Mouse (Mus musculus) embryonic facial prominence, embryonic 10.5 days (tissue): Measurements from ENCODE around the gene Atf6. TPM values are rescaled to one million over a fixed set of nuclear protein-coding genes. Genes with fewer than 3 reads are reported as not detected.

ENCODE experiments used
- DNase-seq: peaks from one replicate; pipeline ENCODE4 v3.0.0-alpha.2; 2017; ENCODE audit warnings: low spot score
- H3K27ac ChIP-seq: fragments of 300-500 bp; sonication (generic); replicated peaks from 2 replicates; pipeline ENCODE4 v1.5.1; 2016; ENCODE audit warnings: mild to moderate bottlenecking
- H3K27me3 ChIP-seq: fragments of 300-500 bp; sonication (generic); replicated peaks from 2 replicates; pipeline ENCODE4 v1.6.1; 2016; ENCODE audit warnings: low read depth, mild to moderate bottlenecking; ENCODE audit not compliant: poor library complexity, severe bottlenecking
- H3K36me3 ChIP-seq: fragments of 300-500 bp; sonication (generic); replicated peaks from 2 replicates; pipeline ENCODE4 v1.6.1; 2016; ENCODE audit warnings: mild to moderate bottlenecking, moderate library complexity
- H3K4me1 ChIP-seq: fragments of 300-500 bp; sonication (generic); 2 replicates; pipeline ENCODE4 v1.6.1; 2016
- H3K4me3 ChIP-seq: fragments of 300-500 bp; sonication (generic); 2 replicates; pipeline ENCODE4 v1.5.1; 2016; ENCODE audit warnings: mild to moderate bottlenecking, moderate library complexity
- H3K9me3 ChIP-seq: fragments of 300-500 bp; sonication (generic); 2 replicates; pipeline ENCODE4 v1.6.1; 2016; ENCODE audit warnings: mild to moderate bottlenecking
- WGBS: fragments of 180-500 bp; shearing (Covaris S2); methylation state at CpG from one replicate; pipeline ENCODE4 v1.1.7; 2016; 5-methylcytosine and 5-hydroxymethylcytosine counted together
- polyA plus RNA-seq: library from polyadenylated mRNA; unstranded; fragments of >200 nt; fragmentation: Nextera tagmentation; extraction: Ambion mirVana; gene quantifications from 2 replicates; pipeline ENCODE4 v1.2.1, GENCODE M21; 2016

The Atf6 gene
- polyA plus RNA-seq, result 7.0 and 8.0 TPM in 2 replicates

DNA sequence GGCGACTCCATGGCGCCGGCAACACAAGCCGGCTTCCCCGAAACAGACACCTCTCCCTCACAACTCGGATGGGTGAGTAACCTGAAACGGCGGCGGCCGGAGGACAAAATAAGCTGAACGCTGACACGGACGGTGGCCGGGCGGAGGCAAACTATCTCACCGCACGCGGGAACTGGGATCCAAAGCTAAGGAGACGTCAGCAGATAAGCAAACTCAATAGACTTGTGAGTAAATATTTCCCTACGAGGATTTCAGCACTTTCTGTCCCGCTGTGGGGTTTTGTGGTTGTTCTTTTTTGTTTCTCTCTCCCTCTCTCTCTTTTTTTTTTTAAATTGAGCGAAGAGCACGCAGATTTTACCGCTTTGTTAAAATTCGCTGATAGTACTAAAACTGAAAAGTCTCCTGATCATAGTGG is at the start of gene Atf6:
Gene Atf6 (minus strand): TSS at position 81 of the 415 bp plus-strand sequence.
- Histone ChIP-seq H3K27ac (peak within 1 kb of the TSS; percentile 83), H3K4me1 (peaks cover 9% of the 10 kb centered on the region), H3K4me3 (peak within 1 kb of the TSS; percentile 81), H3K9me3 (no peaks in the 10 kb centered on the region), H3K36me3 (peaks cover 16% of the 10 kb centered on the region), H3K27me3 (no peaks in the 10 kb centered on the region)
- WGBS, result 0% methylated on average over 25 of the region's 25 CpGs
- DNase-seq, result peak; percentile 95

DNA sequence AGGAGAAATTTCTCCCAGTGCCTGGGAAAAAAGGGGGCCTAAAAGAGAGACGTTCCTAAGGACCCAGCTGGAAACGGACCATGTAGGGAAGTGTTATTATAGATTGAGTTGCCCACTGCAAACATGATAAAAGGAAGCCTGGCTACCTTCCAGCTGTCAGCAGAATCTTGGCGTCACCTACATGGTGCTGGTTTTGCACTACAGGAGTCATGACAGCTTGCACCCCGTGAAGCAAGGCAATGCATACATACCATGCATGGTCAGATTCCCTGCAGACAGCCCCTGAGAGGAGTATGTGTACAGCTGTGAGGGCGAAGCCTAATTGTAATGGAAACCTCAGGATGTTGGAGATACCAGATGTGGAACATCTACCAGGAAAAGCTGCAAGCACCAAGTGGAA is 48.1 kb upstream of the Atf6 start:
- Histone ChIP-seq H3K4me1 (no peaks in the 10 kb centered on the region), H3K36me3 (no peaks in the 10 kb centered on the region), H3K9me3 (no peaks in the 10 kb centered on the region), H3K27me3 (peaks cover 10% of the 10 kb centered on the region; the same call in 1 of the 2 replicates), H3K4me3 (no peak overlapping the region), H3K27ac (no peak overlapping the region)
- 84% methylated on average over 5 of the region's 5 CpGs for WGBS
- no peak for DNase-seq

DNA sequence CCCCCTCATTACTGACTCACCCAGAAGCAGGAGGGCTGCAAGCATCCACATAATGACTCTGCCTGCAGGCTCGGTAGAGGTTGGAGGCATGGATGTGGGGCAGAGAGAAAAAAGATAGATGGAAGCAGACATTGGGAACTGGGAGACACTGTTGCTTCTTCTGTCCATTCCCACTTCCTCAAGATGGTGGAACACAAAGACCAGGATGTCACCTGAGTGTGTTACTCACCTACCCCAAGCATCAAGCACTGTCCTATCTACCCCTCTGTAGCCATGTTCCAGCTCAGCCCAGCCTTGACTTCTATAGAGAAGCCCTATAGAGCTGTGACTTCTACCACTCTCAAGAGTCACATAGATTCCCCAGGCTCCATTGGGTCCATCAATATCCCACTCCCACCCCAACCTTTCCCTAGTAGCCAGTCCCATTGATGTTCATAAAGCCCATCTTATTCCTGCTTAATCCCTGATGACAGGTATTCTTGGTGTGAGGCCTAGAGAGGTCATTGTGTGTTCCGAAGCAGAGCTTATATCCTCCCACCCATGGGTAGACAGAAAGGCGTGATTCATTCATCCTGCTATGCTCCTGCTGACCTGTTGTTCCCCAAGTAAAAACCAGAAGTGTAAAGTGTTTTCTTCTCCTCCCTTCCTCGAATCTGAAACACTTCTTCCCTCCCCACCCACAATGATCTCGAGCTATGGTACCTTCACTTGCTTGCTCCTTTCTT is 45.5 kb upstream of the Atf6 start, which contains the start of gene Fcrlb:
Gene Fcrlb (minus strand): TSS at position 51 of the 725 bp plus-strand sequence.
- WGBS, result 73% methylated on average over 5 of the region's 5 CpGs

GRCm38 (mm10) chr1:170911907-170912660 is 44.5 kb upstream of the Atf6 start:
- 83% methylated on average over 11 of the region's 11 CpGs for WGBS
- peaks cover 16% of the 10 kb centered on the region for H3K4me1 ChIP-seq
- H3K36me3 ChIP-seq, result no peaks in the 10 kb centered on the region
- DNase-seq, result no peak
- H3K4me3 ChIP-seq, result no peak overlapping the region
- H3K9me3 ChIP-seq, result no peaks in the 10 kb centered on the region
- no peak overlapping the region for H3K27ac ChIP-seq
- H3K27me3 ChIP-seq, result peaks cover 46% of the 10 kb centered on the region

More for the DNA sequence above, 45.5 kb upstream of the Atf6 start, which contains the start of gene Fcrlb:
- Histone ChIP-seq H3K9me3 (no peaks in the 10 kb centered on the region), H3K27ac (no peak within 1 kb of the TSS), H3K4me1 (peaks cover 7% of the 10 kb centered on the region), H3K27me3 (peaks cover 36% of the 10 kb centered on the region), H3K4me3 (no peak within 1 kb of the TSS), H3K36me3 (no peaks in the 10 kb centered on the region)
- DNase-seq, result no peak

DNA sequence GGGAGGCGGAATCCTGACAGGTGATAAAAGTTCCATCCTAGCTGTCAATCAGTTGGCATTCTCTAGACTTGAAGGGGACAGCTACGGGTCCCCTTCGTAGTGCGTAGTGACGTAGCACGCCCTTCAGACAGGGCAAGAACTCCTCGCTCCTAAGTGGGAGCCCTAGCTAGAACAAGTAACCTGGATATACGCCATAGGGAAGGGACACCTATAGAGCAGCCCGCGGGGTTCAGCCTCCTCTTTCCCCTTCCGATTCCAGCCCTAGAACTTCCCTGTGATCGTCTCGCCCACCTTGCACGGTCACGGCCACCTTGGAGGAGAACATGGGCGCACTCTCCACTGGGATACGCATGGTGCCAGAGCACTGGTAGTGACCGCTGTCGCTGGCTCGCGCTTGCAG is 40.8 kb upstream of the Atf6 start:
- Histone ChIP-seq H3K4me1 (peaks cover 16% of the 10 kb centered on the region), H3K9me3 (no peaks in the 10 kb centered on the region), H3K36me3 (no peaks in the 10 kb centered on the region), H3K27ac (no peak overlapping the region), H3K4me3 (peak overlapping the region; percentile 74), H3K27me3 (peaks cover 79% of the 10 kb centered on the region)
- WGBS, result 2% methylated on average over 21 of the region's 21 CpGs
- peak; percentile 39 for DNase-seq

DNA sequence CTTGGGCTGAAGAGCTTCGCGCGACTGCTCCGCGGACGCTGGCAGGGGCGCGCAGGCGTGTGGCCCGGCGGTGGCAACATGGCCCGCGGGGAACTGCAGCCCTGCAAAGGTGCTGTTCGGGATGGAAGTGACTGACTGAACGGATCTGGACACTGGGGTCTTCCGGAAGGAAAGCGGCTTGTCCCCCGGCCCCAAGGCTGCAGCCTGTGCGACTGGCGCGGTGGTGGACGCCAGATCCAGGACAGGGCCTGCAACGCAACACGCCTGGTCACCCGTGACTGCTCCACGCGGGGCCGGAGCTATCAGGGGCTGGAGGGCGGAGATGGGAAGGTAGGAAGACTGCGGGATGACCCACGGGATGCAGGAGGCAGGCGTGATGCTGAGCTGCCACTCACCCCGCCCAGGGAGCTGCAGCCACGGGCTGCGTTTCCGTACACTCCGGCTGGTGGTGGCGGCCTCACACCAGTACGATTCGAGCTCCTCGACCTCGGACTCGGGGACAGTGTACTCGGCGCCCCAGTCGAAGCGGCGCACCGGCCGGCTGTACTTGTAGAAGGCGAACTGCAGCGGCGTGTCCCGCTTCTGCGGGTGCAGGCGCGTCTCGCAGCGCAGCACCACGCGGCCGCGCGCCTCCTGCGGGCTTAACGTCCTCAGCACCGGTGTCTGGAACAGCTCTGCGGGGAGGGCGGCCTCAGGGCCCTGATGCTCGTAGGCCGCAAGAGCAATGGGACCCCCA is 40.1 kb upstream of the Atf6 start:
- Histone ChIP-seq H3K36me3 (no peaks in the 10 kb centered on the region), H3K4me1 (peaks cover 21% of the 10 kb centered on the region), H3K27ac (no peak overlapping the region; the same call in 1 of the 2 replicates), H3K9me3 (no peaks in the 10 kb centered on the region), H3K4me3 (peak overlapping the region; percentile 74), H3K27me3 (peaks cover 84% of the 10 kb centered on the region)
- under 1% methylated on average over 71 of the region's 71 CpGs for WGBS
- peak; percentile 66 for DNase-seq

DNA sequence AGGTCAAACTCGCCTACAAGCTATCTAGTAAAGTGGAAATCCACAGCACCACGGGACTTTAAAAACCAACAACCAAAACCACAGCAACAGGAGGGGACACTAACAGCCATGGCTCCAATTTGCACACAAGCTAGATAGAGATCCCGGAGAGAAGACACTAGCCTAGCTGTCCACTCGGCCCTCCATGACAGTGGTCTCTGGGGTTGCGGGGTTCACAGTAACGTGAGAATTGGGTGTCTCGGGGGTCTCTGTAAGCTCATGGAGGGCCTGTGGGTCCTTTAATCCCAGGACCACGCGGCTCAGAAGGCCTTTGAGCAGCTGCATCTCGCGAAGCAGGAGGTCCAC is 39.5 kb upstream of the Atf6 start:
- DNase-seq, result no peak
- no peaks in the 10 kb centered on the region for H3K9me3 ChIP-seq
- peak overlapping the region; percentile 74 for H3K4me3 ChIP-seq
- peaks cover 88% of the 10 kb centered on the region for H3K27me3 ChIP-seq
- no peaks in the 10 kb centered on the region for H3K36me3 ChIP-seq
- no peak overlapping the region; the same call in 1 of the 2 replicates for H3K27ac ChIP-seq
- peaks cover 21% of the 10 kb centered on the region for H3K4me1 ChIP-seq
- WGBS, result 22% methylated on average over 11 of the region's 11 CpGs

- H3K4me1 ChIP-seq, result peaks cover 18% of the 10 kb centered on the region
- no peak overlapping the region for H3K4me3 ChIP-seq
- no peaks in the 10 kb centered on the region for H3K36me3 ChIP-seq
- H3K27me3 ChIP-seq, result peaks cover 66% of the 10 kb centered on the region
- no peak for DNase-seq
- H3K9me3 ChIP-seq, result no peaks in the 10 kb centered on the region
- H3K27ac ChIP-seq, result no peak overlapping the region
- 73% methylated on average over 5 of the region's 5 CpGs for WGBS
These were observed 35.9 kb upstream of the Atf6 start for GRCm38 (mm10) chr1:170903485-170903884.

DNA sequence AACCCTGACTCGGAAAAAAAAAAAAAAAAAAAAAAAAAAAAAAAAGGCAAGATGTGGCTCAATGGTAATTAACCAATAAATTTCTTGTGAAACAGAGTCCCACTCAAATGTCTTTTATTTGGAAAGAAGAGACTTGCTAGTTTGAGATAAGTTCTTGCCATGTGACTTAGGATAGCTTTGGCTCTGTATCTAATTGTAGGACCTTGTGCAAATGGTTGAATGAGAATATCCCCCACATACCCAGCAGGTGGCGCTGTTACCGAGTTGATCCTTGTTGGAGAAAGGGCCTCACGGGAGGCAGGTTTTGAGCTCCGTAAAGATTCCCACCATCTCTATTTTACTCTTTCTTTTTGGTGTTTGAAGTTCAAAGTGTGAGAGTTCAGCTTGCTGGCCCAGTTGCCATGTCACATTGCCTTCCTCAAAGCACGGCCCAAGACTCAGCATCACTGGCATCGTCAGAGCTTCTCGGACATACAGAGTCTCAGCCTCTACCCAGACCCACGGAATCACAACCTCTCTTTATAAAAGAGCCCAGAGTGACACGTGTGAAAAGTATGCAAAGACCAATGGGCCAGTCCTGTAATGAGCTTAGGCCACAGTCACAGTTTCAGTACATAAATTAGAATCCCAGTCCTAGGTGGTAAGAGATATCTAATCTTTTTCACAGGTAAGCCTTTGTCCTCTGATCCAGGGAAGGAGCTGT is 34.1 kb upstream of the Atf6 start:
- no peaks in the 10 kb centered on the region for H3K36me3 ChIP-seq
- no peaks in the 10 kb centered on the region for H3K9me3 ChIP-seq
- peaks cover 4% of the 10 kb centered on the region for H3K4me1 ChIP-seq
- DNase-seq, result peak; percentile 88
- peak overlapping the region; percentile 39; the same call in 1 of the 2 replicates for H3K4me3 ChIP-seq
- 28% methylated on average over 10 of the region's 10 CpGs for WGBS
- peaks cover 48% of the 10 kb centered on the region for H3K27me3 ChIP-seq
- no peak overlapping the region for H3K27ac ChIP-seq

DNA sequence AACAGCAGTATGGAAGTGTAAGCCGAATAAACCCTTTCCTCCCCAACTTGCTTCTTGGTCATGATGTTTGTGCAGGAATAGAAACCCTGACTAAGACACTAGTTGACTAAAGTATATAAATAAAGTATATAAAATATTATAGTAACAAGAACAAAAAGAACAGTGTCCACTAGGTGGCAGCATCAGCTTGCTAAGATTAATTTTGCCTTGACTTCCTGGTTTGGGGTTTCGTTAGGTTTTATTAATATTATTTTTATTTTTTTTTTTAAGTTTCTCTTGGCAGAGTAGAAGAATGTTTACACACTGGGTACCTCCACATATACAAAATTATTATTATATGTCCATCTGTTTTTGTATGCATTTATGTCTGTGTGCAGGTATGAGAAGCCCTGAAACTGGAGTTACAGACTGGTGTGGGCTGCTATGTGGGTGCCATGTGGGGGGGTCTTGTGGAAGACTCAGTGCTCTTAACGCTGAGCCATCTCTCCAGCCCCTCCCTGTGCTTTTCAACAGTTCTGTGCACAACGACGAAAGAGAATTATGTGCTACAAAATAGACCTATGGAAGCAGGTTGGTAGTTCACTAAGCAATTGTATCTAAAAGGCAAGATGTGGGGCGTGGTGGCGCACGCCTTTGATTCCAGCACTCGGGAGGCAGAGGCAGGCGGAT is 33.4 kb upstream of the Atf6 start:
- DNase-seq, result no peak
- no peaks in the 10 kb centered on the region for H3K9me3 ChIP-seq
- peaks cover 4% of the 10 kb centered on the region for H3K4me1 ChIP-seq
- no peak overlapping the region for H3K4me3 ChIP-seq
- no peak overlapping the region for H3K27ac ChIP-seq
- H3K36me3 ChIP-seq, result no peaks in the 10 kb centered on the region
- 39% methylated on average over 10 of the region's 10 CpGs for WGBS
- peaks cover 41% of the 10 kb centered on the region for H3K27me3 ChIP-seq

- 76% methylated on average over 16 of the region's 16 CpGs for WGBS
- Histone ChIP-seq H3K4me1 (peaks cover 4% of the 10 kb centered on the region), H3K27ac (no peak overlapping the region), H3K4me3 (no peak overlapping the region), H3K27me3 (peaks cover 17% of the 10 kb centered on the region), H3K9me3 (no peaks in the 10 kb centered on the region), H3K36me3 (no peaks in the 10 kb centered on the region)
- DNase-seq, result no peak
These were observed 31.0 kb upstream of the Atf6 start for GRCm38 (mm10) chr1:170898413-170899075.
